Mouse (Mus musculus) cerebellum, adult 18-20 months (tissue): ENCODE results near the gene Ccr6.

Source experiments
- DNase-seq, 2 experiments: peaks; one replicate each; pipeline ENCODE4 v3.0.0; 2021

The Ccr6 gene

GRCm38 (mm10) chr17:8234537-8234936 lies 1.3 kb upstream of the Ccr6 start:
- DNase-seq: no peak

GRCm38 (mm10) chr17:8238012-8238710 lies 2.3 kb downstream of the Ccr6 start:
- DNase-seq: no peak

GRCm38 (mm10) chr17:8239561-8239960 lies 3.7 kb downstream of the Ccr6 start:
- DNase-seq: no peak

GRCm38 (mm10) chr17:8240517-8240916 lies 4.7 kb downstream of the Ccr6 start:
- no peak for DNase-seq

GRCm38 (mm10) chr17:8241645-8242044 lies 5.8 kb downstream of the Ccr6 start:
- DNase-seq: no peak

- DNase-seq: no peak
These were observed 6.3 kb downstream of the Ccr6 start for GRCm38 (mm10) chr17:8242186-8242585.

- DNase-seq: no peak
These were observed 8.3 kb downstream of the Ccr6 start for GRCm38 (mm10) chr17:8244124-8244523.

GRCm38 (mm10) chr17:8246102-8246754 lies 10.4 kb downstream of the Ccr6 start:
- DNase-seq: no peak

- no peak for DNase-seq
These were observed 15.9 kb downstream of the Ccr6 start for GRCm38 (mm10) chr17:8251704-8252103.

- no peak for DNase-seq
These were observed 18.4 kb downstream of the Ccr6 start for GRCm38 (mm10) chr17:8254268-8254667.

GRCm38 (mm10) chr17:8254914-8255313 lies 19.1 kb downstream of the Ccr6 start:
- DNase-seq: no peak

GRCm38 (mm10) chr17:8255583-8255982 lies 19.7 kb downstream of the Ccr6 start:
- no peak for DNase-seq

- DNase-seq: no peak
These were observed 21.1 kb downstream of the Ccr6 start for GRCm38 (mm10) chr17:8256982-8257381.

GRCm38 (mm10) chr17:8264638-8265037 lies 28.8 kb downstream of the Ccr6 start:
- peak; percentile 67 to 68 for DNase-seq

- no peak for DNase-seq
These were observed 36.4 kb downstream of the Ccr6 start for GRCm38 (mm10) chr17:8272054-8272749.

GRCm38 (mm10) chr17:8272951-8273350 lies 37.1 kb downstream of the Ccr6 start:
- no peak for DNase-seq

- no peak for DNase-seq
These were observed 40.2 kb downstream of the Ccr6 start for GRCm38 (mm10) chr17:8276071-8276470.

- DNase-seq: no peak
These were observed 40.8 kb downstream of the Ccr6 start for GRCm38 (mm10) chr17:8276680-8277079.

- no peak for DNase-seq
These were observed 41.4 kb downstream of the Ccr6 start for GRCm38 (mm10) chr17:8277266-8277665.

GRCm38 (mm10) chr17:8278356-8278755 lies 42.5 kb downstream of the Ccr6 start:
- DNase-seq: no peak

- peak; percentile 72 to 92 for DNase-seq
These were observed 47.1 kb downstream of the Ccr6 start, which contains the start of gene Mpc1 for GRCm38 (mm10) chr17:8282821-8283525. Mpc1 (plus strand) TSS chr17:8282904.

- peak; percentile 96 to 97 for DNase-seq
These were observed 47.8 kb downstream of the Ccr6 start for GRCm38 (mm10) chr17:8283526-8284253.

- DNase-seq: peak; percentile 59 to 66
These were observed 48.4 kb downstream of the Ccr6 start for GRCm38 (mm10) chr17:8284254-8284661.
